Mouse (Mus musculus): ENCODE data around the gene Fgf10.

DNA sequence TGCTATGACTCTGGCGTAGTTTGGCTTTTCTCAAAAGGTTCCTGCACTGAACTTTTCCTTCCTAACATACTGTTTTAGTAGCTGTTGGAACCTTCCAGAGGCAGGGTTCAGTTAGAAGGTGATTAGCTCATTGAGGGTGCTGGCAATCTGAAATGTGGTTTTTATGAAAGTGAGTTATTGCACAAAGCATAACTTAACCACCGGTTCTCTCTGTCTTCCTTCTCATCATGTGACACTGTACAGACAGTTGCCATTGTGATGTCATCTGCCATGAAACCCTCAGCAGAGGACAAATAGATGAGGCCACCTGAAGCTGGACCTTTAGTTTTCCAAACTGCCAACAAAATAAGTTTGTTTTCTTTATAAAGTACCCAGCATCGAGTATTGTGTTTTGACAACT lies 7.9 kb upstream of the Fgf10 start:
- TF ChIP-seq POLR2A (IDR thresholded peaks at IDR 0.05; ENCODE audit: low read depth, low read length) (no peak), CTCF (conservative IDR thresholded peaks at IDR 0.05; ENCODE audit: insufficient read depth, insufficient read length, low read depth, low read length) (no peak)
